Mouse (Mus musculus) CD8-positive naive resting alpha-beta T cell, adult 2 months (primary cell): Measurements from ENCODE around the gene Aldh1b1.

Experiments
- DNase-seq, 2 experiments: peaks; one replicate each; pipeline ENCODE4 v3.0.0; 2022; ENCODE audit warnings: low read depth in 2 of 2, low spot score in 2 of 2

Aldh1b1 gene

GRCm38 (mm10) chr4:45783671-45784070 lies 15.2 kb upstream of the Aldh1b1 start:
- no peak for DNase-seq

- DNase-seq = no peak
Measured at GRCm38 (mm10) chr4:45785959-45786358, 12.9 kb upstream of the Aldh1b1 start.

GRCm38 (mm10) chr4:45786674-45787073 lies 12.1 kb upstream of the Aldh1b1 start:
- DNase-seq = no peak

GRCm38 (mm10) chr4:45788446-45789081 lies 10.3 kb upstream of the Aldh1b1 start:
- DNase-seq = no peak

GRCm38 (mm10) chr4:45789263-45789958 lies 9.4 kb upstream of the Aldh1b1 start:
- no peak for DNase-seq

- DNase-seq = no peak
Measured at GRCm38 (mm10) chr4:45790018-45790417, 8.8 kb upstream of the Aldh1b1 start.

GRCm38 (mm10) chr4:45795191-45795811 lies 3.5 kb upstream of the Aldh1b1 start:
- DNase-seq = no peak

GRCm38 (mm10) chr4:45796760-45797159 lies 2.1 kb upstream of the Aldh1b1 start:
- no peak for DNase-seq

GRCm38 (mm10) chr4:45799956-45800537 lies 1.2 kb downstream of the Aldh1b1 start:
- DNase-seq = no peak

GRCm38 (mm10) chr4:45802900-45803299 lies 4.1 kb downstream of the Aldh1b1 start:
- DNase-seq = no peak

- DNase-seq = no peak
Measured at GRCm38 (mm10) chr4:45808034-45808433, 9.2 kb downstream of the Aldh1b1 start.

- no peak for DNase-seq
Measured at GRCm38 (mm10) chr4:45811250-45811649, 12.4 kb downstream of the Aldh1b1 start.

GRCm38 (mm10) chr4:45815542-45815941 lies 16.7 kb downstream of the Aldh1b1 start:
- DNase-seq = no peak

- DNase-seq = no peak
Measured at GRCm38 (mm10) chr4:45818814-45819207, 20.0 kb downstream of the Aldh1b1 start.

- no peak for DNase-seq
Measured at GRCm38 (mm10) chr4:45819208-45819931, 20.5 kb downstream of the Aldh1b1 start.

GRCm38 (mm10) chr4:45820074-45820830 lies 21.4 kb downstream of the Aldh1b1 start:
- peak; percentile 29 to 32 for DNase-seq

- no peak for DNase-seq
Measured at GRCm38 (mm10) chr4:45821995-45822394, 23.2 kb downstream of the Aldh1b1 start.

GRCm38 (mm10) chr4:45822781-45823575 lies 24.2 kb downstream of the Aldh1b1 start:
- DNase-seq = no peak

GRCm38 (mm10) chr4:45824049-45824760 lies 25.4 kb downstream of the Aldh1b1 start:
- no peak for DNase-seq
